Mouse (Mus musculus): ENCODE measurements around the gene G3bp1. TPM values are rescaled to one million over a fixed set of nuclear protein-coding genes. Genes with fewer than 3 reads are reported as not detected.

The G3bp1 gene
- polyA plus RNA-seq, 1 experiment, result 28.3 TPM

- no peak for DNase-seq
- 45% methylated on average over 3 of the region's 3 CpGs for WGBS
- no peaks in the 10 kb centered on the region for H3K36me3 ChIP-seq (ENCODE audit: control insufficient read depth, insufficient read depth, low read length)
- no peaks in the 10 kb centered on the region for H3K4me1 ChIP-seq (ENCODE audit: control insufficient read depth, insufficient read depth, low read length)
- H3K4me3 ChIP-seq (ENCODE audit: insufficient read depth, low read depth, low read length), result no peak overlapping the region
- H3K27ac ChIP-seq (ENCODE audit: insufficient read depth, low read depth, low read length), result no peak overlapping the region
- H3K27me3 ChIP-seq (replicated peaks; ENCODE audit: control insufficient read depth, insufficient read depth, low read length), result no peaks in the 10 kb centered on the region
- TF ChIP-seq CTCF (conservative IDR thresholded peaks at IDR 0.05; ENCODE audit: insufficient read depth, insufficient read length, low read depth, low read length), result no peak
- TF ChIP-seq POLR2A (IDR thresholded peaks at IDR 0.05; ENCODE audit: low read depth, low read length), result no peak
Observed at GRCm38 (mm10) chr11:55432981-55433380, 36.5 kb upstream of the G3bp1 start.

DNA sequence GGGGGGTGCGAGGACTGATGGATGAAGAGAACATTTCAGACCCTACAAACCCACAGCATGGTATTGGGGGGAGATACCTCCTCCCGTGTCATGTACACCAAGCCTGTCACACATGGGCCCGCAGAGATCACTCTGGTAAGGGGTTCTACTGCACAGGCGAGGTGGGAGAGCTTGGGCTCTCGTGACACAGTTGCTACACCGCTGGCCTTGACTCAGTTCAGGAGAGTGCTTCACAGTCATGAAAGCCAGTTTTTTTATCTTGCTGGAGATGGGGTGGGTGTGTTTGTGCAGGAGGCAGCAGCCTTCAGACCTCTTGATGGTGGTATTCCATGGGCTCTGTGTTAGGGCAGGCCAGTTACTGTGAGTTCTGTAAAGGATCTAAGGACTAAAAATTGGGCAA is 33.4 kb upstream of the G3bp1 start:
- DNase-seq, result no peak
- 90% methylated on average over 6 of the region's 6 CpGs for WGBS

GRCm38 (mm10) chr11:55438031-55438430 is 31.5 kb upstream of the G3bp1 start:
- no peaks in the 10 kb centered on the region for H3K4me1 ChIP-seq (ENCODE audit: control insufficient read depth, insufficient read depth, low read length)
- 68% methylated on average over 4 of the region's 4 CpGs for WGBS
- TF ChIP-seq CTCF (conservative IDR thresholded peaks at IDR 0.05; ENCODE audit: insufficient read depth, insufficient read length, low read depth, low read length), result no peak
- no peak for TF ChIP-seq POLR2A (IDR thresholded peaks at IDR 0.05; ENCODE audit: low read depth, low read length)
- no peak for DNase-seq
- no peaks in the 10 kb centered on the region for H3K36me3 ChIP-seq (ENCODE audit: control insufficient read depth, insufficient read depth, low read length)
- H3K27me3 ChIP-seq (replicated peaks; ENCODE audit: control insufficient read depth, insufficient read depth, low read length), result no peaks in the 10 kb centered on the region
- H3K27ac ChIP-seq (ENCODE audit: insufficient read depth, low read depth, low read length), result no peak overlapping the region
- H3K4me3 ChIP-seq (ENCODE audit: insufficient read depth, low read depth, low read length), result no peak overlapping the region

More for the DNA sequence above, 33.4 kb upstream of the G3bp1 start:
- Histone ChIP-seq H3K27ac (ENCODE audit: insufficient read depth, low read depth, low read length) (no peak overlapping the region), H3K4me1 (ENCODE audit: control insufficient read depth, insufficient read depth, low read length) (no peaks in the 10 kb centered on the region), H3K4me3 (ENCODE audit: insufficient read depth, low read depth, low read length) (no peak overlapping the region), H3K27me3 (replicated peaks; ENCODE audit: control insufficient read depth, insufficient read depth, low read length) (no peaks in the 10 kb centered on the region), H3K36me3 (ENCODE audit: control insufficient read depth, insufficient read depth, low read length) (no peaks in the 10 kb centered on the region)
- TF ChIP-seq CTCF (conservative IDR thresholded peaks at IDR 0.05; ENCODE audit: insufficient read depth, insufficient read length, low read depth, low read length), result no peak
- TF ChIP-seq POLR2A (IDR thresholded peaks at IDR 0.05; ENCODE audit: low read depth, low read length), result no peak

GRCm38 (mm10) chr11:55439718-55440117 is 29.8 kb upstream of the G3bp1 start:
- Histone ChIP-seq H3K4me1 (ENCODE audit: control insufficient read depth, insufficient read depth, low read length) (no peaks in the 10 kb centered on the region), H3K36me3 (ENCODE audit: control insufficient read depth, insufficient read depth, low read length) (no peaks in the 10 kb centered on the region), H3K27me3 (replicated peaks; ENCODE audit: control insufficient read depth, insufficient read depth, low read length) (no peaks in the 10 kb centered on the region), H3K4me3 (ENCODE audit: insufficient read depth, low read depth, low read length) (no peak overlapping the region), H3K27ac (ENCODE audit: insufficient read depth, low read depth, low read length) (no peak overlapping the region)
- no peak for DNase-seq
- TF ChIP-seq POLR2A (IDR thresholded peaks at IDR 0.05; ENCODE audit: low read depth, low read length), result no peak
- no peak for TF ChIP-seq CTCF (conservative IDR thresholded peaks at IDR 0.05; ENCODE audit: insufficient read depth, insufficient read length, low read depth, low read length)
- 69% methylated on average over 5 of the region's 5 CpGs for WGBS

- DNase-seq, result peak; percentile 81
- Histone ChIP-seq H3K4me3 (ENCODE audit: insufficient read depth, low read depth, low read length) (no peak overlapping the region), H3K36me3 (ENCODE audit: control insufficient read depth, insufficient read depth, low read length) (peaks cover 1% of the 10 kb centered on the region; the same call in 1 of the 2 replicates), H3K4me1 (ENCODE audit: control insufficient read depth, insufficient read depth, low read length) (no peaks in the 10 kb centered on the region), H3K27ac (ENCODE audit: insufficient read depth, low read depth, low read length) (no peak overlapping the region), H3K27me3 (replicated peaks; ENCODE audit: control insufficient read depth, insufficient read depth, low read length) (no peaks in the 10 kb centered on the region)
- no peak for TF ChIP-seq POLR2A (IDR thresholded peaks at IDR 0.05; ENCODE audit: low read depth, low read length)
- 0 out of 2 replicates have a peak, but pooled peaks have one; percentile 28 for TF ChIP-seq CTCF (conservative IDR thresholded peaks at IDR 0.05; ENCODE audit: insufficient read depth, insufficient read length, low read depth, low read length)
- WGBS, result 0% methylated on average over 1 of the region's 1 CpGs
Observed at GRCm38 (mm10) chr11:55444772-55445171, 24.7 kb upstream of the G3bp1 start.

- Histone ChIP-seq H3K36me3 (ENCODE audit: control insufficient read depth, insufficient read depth, low read length) (peaks cover 1% of the 10 kb centered on the region; the same call in 1 of the 2 replicates), H3K4me1 (ENCODE audit: control insufficient read depth, insufficient read depth, low read length) (no peaks in the 10 kb centered on the region), H3K27me3 (replicated peaks; ENCODE audit: control insufficient read depth, insufficient read depth, low read length) (no peaks in the 10 kb centered on the region), H3K4me3 (ENCODE audit: insufficient read depth, low read depth, low read length) (no peak overlapping the region), H3K27ac (ENCODE audit: insufficient read depth, low read depth, low read length) (no peak overlapping the region)
- WGBS, result 14% methylated on average over 4 of the region's 4 CpGs
- DNase-seq, result peak; percentile 91
- TF ChIP-seq CTCF (conservative IDR thresholded peaks at IDR 0.05; ENCODE audit: insufficient read depth, insufficient read length, low read depth, low read length) (peak; percentile 76), POLR2A (IDR thresholded peaks at IDR 0.05; ENCODE audit: low read depth, low read length) (no peak)
Observed at GRCm38 (mm10) chr11:55446579-55446978, 22.9 kb upstream of the G3bp1 start.

- H3K4me3 ChIP-seq (ENCODE audit: insufficient read depth, low read depth, low read length), result no peak overlapping the region
- H3K36me3 ChIP-seq (ENCODE audit: control insufficient read depth, insufficient read depth, low read length), result peaks cover 1% of the 10 kb centered on the region; the same call in 1 of the 2 replicates
- TF ChIP-seq CTCF (conservative IDR thresholded peaks at IDR 0.05; ENCODE audit: insufficient read depth, insufficient read length, low read depth, low read length) (no peak), POLR2A (IDR thresholded peaks at IDR 0.05; ENCODE audit: low read depth, low read length) (no peak)
- no peaks in the 10 kb centered on the region for H3K27me3 ChIP-seq (replicated peaks; ENCODE audit: control insufficient read depth, insufficient read depth, low read length)
- H3K4me1 ChIP-seq (ENCODE audit: control insufficient read depth, insufficient read depth, low read length), result no peaks in the 10 kb centered on the region
- peak; percentile 71 for DNase-seq
- WGBS, result 40% methylated on average over 7 of the region's 7 CpGs
- H3K27ac ChIP-seq (ENCODE audit: insufficient read depth, low read depth, low read length), result peak overlapping the region; percentile 24
Observed at GRCm38 (mm10) chr11:55449531-55449930, 20.0 kb upstream of the G3bp1 start.

Data from kidney, adult 2 months (tissue).